Mouse (Mus musculus) brain, embryonic 18.5 days (tissue): Measurements from ENCODE around the gene Zdhhc14.

Experiments
- DNase-seq: peaks from one replicate; pipeline ENCODE4 v3.0.0-alpha.2; 2012; ENCODE audit warnings: low read depth, low spot score

The Zdhhc14 gene

DNA sequence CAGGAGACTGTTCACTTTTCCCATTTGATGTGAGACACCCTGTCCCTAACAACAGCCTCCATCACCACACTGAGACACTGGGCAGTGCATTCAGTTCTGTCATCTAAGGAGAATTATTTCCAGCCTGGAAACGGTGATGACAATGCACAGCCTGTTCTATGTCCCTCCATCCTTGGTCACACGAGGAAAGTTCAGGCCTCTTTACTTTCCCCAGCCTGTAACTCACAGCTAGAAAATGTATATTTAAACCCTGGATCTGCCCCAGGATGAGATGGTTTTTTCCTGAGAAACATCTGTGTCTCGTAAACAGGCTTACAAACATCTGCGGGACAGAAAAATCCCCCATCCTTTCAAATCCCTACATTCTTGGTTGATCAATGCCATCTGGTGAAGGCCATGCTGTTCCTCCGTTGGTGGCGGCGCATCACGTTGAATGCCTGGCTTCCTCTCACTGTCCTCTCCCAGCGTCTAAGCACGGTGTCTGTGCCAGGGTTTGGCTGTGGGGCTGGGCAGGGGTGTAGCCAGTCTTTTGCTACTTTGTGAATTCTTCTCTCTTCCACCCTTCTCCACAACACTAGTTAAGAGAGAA is 231.3 kb downstream of the Zdhhc14 start:
- DNase-seq = no peak

DNA sequence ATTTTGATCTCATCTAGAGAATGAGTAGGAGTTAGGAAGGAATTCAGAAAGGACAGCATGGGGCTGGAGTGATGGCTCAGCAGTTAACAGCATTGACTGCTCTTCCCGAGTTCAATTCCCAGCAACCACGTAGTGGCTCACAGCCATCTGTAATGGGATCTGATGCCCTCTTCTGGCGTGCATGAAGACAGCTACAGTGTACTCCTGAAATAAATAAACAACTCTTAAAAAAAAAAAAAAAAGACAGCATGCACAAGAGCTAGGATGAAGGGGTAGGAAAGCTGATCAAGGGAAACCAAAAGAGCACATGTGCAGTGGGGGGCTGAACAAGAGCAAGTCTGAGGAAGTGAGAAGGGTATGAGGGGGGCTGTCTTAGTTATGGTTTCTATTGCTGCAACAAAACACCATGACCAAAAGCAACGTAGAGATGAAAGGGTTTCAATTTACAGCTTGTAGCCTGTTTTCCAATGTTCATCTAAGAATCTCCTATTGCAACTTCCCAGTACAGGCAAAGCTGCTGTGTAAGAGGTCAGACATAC is 237.3 kb downstream of the Zdhhc14 start:
- DNase-seq = no peak

DNA sequence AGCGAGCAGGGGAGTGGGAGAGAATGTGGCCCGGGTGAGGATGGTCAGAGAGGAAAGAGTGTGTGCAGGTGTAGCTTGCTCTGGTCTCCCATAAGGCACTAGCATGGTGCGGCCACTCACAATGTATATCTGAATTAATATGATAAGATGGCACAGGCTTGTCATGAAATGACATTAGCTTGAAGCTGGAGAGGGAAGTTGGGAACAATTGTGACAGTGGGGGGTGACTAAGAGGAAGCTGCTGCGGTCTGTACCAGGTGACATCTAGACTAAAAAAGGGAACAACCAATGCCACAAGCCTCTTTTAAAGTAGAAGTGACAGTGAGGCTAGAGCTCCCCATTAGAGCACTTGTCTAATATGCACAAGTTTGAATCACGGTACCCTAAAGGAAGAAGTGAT is 238.2 kb downstream of the Zdhhc14 start:
- no peak for DNase-seq

DNA sequence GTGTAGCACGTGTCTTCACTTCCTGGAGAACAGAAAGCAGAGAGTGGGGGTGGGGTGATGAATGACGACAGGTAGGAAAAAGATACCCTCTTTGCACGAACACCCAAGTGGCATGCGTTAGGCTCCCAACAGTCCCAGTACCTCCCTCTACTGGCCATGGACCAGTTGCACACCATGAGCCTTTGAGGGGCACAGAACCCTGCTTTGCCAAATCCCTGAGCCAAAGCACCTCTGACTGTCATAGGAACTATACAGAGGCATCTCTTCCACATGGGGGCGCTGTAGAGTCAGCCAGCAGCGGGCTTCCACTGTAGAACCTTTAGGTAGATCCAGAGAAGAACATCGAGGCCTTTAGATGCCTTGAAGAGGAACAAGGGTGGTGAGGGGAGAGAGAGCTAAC is 241.0 kb downstream of the Zdhhc14 start:
- DNase-seq = no peak

DNA sequence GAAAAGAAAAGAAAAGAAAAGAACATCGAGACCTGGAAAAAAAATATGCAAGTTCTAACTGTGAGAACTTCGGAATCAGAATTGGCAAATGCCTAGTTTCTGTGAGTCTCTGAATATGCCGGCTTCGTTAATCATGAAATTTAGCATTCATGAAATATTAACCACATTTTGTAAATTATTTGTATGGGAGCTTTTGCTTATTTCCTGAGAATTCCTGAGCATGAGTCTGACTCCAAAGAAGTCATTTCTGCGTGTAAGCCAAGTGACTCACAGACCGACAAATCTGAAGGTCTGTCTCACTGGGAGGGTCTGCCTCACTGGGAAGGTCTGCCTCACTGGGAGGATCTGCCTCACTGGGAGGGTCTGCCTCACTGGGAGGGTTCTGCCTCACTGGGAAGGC is 248.7 kb downstream of the Zdhhc14 start:
- DNase-seq = no peak

DNA sequence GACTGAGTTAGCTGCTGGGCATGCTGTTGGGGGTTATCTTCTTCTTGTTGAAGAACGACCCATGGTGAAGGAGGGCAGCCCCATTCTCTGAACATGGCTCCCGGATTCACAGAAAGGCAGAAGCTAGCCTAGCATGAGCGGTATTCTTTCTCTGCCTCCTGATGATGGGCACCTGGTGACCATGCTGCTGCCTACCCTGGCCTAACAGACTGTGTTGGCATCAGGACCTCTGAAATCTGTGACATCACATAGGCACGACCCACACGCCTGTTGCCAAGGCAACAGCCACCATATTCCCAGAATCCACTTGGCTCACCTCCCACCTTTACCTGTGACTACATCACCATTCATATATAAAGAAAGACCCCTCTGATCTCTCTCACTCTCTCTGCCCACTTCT is 251.7 kb downstream of the Zdhhc14 start:
- DNase-seq = no peak

DNA sequence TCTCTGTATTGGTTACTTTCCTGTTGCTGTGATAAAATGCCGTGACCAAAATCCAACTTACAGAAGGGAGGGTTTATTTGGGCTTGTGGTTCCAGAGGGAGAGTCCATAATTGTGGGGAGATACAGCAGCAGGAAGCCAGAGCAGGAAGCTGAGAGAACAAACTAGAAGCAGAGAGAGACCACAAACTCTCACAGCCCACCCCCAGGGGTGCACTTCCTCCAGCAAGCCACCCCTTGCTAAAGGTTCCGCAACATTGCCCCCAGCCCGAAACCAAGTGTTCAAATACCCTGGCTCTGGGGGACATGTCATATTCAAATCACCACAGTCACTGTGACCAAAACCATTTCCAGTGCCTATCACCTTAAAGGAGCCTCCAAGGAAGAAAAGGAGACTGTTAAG is 254.0 kb downstream of the Zdhhc14 start:
- no peak for DNase-seq

DNA sequence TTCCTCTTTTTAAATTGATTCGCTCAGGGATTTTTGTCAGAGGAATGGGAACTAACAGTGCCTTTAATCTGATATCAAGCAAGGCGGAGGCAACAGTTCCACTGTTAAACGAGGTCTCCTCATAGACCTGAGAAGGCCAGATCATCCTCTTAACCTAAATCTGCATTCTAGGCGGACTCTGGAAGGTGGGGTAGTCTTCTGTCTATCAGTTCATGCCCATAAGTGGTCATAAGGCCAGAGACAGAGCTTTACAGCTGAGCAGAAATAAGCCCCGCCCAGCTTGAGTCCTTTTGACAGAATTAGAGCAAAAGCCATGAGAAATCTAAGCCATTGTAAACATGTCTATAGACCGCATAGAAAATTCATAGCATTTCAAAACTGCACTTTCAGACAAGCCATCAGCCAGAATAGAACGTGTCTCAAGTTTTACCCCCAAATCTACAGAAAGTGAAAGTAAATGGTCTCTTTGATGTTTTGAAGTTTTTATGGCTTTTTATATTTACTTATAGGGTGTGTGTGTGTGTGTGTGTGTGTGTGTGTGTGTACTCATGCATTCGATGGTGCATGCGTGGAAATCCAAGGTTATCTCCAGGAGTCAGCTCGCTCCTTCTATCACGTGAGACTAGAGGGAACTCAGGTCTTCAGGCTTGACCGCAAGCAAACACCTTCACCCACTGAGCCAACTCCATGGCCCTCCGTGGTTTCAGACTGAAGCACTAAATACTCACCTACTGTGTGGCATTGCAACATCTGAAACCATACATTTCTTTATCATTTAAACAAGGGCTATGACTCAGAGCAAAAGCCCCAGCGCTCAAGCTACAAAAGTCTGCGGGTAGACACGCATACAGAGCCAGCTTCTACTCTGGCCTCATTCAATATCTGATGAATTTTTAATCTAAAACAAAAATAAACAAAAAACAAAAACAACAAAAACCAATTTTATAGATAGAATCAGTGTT is 255.5 kb downstream of the Zdhhc14 start:
- DNase-seq = no peak

DNA sequence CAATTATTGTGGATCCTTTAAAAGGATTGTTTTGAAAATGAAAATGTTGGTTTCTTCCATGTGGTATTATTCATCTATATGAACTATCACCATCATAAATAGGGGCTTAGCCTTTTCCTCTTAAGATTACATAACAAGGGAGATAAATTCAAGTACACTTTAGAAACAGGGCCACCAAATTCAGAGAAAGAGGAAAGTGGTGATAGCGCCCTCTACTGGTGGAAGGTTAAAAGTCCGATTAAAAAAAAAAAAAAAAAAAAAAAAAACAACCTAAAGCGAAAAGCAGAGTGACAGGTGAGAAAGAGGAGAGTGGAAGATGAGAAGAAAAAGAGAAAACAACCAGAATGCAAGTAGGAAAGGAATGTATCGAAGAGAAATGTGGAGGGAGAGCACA is 256.1 kb downstream of the Zdhhc14 start:
- no peak for DNase-seq

DNA sequence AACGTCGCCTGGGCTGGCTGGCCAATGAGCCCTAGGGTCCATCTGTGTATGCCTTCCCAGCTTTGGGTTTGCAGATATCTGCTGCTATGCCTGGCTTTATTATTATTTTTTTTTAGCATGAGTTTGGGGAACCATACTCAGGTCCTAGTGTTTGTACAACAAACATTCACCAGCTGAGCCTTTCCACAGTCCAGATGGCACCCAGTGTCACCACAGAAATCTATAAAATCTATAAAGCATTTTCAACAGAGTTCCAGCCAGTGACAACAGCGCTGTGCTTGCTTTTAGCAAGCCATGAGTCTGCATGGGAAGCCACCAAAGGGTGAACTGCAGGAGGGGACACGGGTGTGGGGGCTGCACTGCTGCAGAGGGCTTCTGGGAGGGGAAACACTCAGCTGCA is 257.9 kb downstream of the Zdhhc14 start:
- no peak for DNase-seq

DNA sequence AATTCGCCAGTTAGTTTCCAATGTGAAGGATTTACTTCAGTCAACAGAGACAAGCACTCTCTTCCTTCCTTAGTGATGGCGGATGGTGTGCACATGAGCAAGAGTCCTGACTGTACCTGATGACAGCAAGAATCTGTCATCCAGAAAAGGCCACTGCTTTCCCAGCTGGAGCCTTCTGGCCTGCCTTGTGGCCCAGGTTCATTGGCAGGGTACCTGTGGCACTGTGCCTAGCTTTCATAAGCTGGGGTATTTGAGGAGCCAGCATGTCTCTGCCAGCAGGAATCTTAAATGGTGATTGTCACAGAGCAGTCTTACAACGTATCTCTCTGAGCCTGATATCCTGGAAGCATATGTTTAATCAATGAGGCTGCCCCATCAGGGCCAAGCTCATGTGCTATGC is 258.7 kb downstream of the Zdhhc14 start:
- DNase-seq = no peak

DNA sequence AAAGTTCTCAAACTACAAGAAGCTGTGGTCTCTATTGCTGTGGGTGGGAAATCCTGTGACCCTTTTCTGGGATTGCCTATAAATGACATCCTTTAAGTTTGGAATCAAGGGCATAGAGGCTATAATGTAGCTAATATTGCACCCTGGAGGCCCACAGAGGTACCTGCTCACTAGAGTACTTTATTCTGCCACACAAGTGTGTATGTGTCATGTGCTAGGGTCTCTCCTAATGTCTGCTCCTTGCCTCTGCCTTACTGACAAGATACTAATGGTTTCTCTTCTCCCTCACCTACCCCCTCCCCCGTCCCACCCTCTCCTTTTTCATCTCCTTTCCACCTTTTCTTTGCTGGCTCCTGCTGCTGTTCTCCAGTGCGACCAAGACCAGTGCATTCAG is 260.0 kb downstream of the Zdhhc14 start:
- DNase-seq = no peak

DNA sequence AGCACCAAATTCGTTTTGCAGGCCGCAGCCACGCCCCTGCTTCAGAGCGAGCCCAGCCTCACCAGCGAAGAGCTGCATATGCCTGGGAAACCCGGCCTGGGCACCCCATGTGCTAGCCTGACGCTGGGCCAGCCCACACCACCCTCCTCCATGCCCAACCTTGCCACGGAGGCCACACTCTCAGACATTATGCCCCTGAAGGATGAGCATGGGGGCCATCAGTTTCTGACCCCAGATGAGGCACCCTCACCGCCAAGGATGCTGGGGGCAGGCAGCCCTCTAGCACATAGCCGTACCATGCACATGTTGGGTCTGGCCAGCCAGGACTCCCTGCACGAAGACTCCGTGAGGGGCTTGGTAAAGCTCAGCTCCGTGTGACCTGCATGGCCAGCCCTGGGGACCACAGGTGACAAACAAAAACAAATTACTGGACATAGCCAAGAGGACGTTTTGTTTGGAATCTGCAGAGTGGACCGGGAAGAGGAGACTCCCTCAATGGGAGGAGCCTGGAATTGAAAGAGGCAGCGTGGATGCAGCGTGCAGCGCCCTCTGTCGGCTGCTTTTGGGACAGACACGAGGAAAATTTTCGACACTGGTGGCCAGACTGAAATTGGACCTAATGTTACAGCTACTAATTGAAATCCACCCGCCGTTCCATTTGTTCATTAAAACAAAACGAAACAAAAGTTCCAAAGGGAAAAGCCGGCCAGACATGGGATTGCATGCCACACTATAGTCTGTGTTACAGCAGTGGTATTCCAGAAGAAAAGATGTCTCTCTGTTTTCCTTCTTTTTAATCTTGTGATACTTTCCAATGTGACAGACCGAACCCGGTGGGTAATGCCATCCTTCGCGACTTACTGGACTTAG is 260.6 kb downstream of the Zdhhc14 start:
- peak; percentile 58 for DNase-seq

DNA sequence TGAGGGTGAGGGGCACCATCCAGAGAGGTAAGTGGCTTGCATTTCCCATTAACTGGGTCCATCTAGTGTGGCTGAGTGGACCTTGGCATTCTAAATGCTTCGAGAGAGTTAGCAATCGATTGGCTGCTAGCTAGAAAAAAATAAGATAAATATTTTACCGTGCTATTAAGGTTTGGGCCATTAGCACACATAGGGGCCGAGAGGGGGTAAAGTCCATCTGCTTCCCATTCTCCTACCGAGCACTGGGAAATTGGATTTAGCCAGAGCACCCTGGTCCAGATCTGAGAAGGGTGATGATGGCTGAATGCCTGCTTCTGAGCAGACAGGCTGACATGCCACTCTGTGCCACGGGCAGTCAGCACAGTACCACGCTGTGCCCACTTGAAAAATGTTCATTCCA is 263.1 kb downstream of the Zdhhc14 start:
- no peak for DNase-seq

DNA sequence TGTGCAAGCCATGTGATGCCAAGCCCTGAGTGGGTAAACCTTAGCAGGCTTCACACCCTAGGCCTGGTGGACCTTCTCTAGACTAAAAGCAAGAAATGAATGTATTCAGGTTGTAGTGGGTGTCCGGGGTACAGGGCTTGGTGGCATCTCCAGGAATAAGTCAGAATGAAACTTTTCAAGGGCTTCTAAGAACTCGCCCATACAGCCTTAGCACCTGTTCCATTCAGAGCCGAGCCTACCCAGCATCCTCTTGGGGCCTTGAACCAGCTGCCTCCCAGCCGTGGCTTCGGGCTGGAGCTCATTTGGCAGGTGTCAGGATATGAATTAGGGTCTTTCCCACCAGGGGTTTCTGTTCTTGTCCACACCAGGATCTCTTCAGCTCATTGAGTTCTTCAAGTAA is 263.7 kb downstream of the Zdhhc14 start:
- no peak for DNase-seq

DNA sequence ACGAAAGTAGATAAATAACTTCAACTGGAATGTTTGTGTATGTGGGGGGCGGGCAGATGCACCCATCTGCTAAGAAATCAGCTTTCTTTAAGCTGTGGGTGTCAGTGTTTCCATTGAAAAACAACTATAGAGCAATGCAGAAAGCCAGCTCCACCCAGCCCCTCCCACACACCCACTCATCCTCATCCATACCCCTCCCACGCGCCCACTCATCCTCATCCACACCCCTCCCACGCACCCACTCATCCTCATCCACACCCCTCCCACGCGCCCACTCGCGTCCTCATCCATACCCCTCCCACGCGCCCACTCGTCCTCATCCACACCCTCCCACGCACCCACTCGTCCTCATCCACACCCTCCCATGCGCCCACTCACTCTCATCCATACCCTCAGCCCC is 264.5 kb downstream of the Zdhhc14 start:
- no peak for DNase-seq

DNA sequence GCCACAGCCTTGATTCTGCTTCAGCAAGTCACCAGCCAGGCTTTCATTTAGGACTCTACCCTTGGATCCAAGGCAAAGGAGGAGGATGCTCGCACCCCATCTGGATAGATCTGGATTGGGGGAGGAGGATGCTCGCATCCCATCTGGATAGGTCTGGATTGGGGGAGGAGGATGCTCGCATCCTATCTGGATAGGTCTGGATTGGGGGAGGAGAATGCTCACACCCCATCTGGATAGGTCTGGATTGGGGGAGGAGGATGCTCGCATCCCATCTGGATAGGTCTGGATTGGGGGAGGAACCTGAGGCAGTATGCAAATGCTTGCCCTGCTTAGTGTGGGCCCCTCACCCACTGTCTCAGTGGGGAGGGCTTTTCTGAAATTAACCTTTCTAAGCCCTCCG is 271.4 kb downstream of the Zdhhc14 start:
- DNase-seq = no peak

DNA sequence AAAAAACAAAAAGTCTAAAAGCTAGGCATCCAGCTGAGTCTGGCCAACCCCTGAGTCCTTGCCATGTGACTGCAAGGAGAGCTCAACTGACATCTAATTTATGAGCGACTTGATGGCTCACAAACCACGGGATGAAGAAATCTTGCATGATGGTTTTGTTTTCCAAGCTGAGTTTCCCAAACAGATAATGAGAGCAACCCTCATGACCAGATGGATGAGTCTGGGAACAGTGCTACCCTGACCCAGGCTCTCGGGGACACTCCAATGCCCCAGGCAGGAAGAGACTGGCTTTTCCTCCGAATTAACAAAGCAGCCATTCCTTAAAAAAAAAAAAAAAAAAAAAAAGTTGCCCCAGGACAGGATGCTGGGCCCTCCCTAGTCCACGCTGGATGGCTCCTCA is 271.9 kb downstream of the Zdhhc14 start:
- DNase-seq = no peak

DNA sequence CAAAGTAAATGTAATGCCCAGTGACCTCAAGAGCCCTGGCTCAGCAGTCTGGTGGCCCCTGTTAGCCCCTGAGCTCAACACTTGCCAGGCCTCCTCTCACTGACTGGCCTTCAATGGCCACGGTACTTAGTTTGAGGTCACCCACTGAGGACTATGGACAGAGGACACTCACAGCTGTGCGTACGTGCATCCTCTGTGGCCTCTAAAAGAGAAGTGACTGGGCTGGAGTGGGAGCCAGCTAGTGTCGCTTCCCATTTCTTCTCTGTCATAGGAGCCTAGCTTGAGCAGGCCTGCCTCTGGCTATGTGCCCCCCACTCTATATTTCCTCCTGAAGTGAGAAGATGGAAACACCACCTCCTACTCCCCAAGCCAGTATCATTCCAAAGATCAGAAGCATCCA is 273.4 kb downstream of the Zdhhc14 start:
- no peak for DNase-seq

DNA sequence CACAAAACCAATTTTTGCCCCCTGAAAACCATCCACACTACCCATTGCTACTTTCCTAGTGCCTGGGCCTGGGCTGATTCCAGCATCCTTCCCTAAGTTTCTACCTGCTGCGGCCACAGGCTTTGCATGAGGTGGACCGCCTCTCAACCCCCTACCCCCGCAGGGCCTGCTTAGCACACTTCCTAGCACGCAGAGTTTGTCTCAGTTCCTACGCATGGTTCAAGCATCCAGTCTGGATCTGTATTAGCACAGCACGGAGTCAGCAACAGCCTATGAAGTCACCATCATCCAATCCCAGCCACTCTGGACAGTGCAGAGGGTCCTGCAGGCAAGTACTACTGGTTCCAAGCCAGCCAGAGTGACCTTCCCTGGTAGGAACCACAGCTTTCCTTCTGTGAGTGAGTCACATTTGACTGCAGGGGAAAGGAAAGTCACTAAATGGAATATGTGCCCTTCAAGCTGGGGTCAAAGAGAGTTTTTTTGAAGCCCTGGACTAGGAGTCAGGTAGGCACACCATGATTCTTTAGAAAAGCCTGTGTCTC is 275.9 kb downstream of the Zdhhc14 start:
- DNase-seq = no peak

DNA sequence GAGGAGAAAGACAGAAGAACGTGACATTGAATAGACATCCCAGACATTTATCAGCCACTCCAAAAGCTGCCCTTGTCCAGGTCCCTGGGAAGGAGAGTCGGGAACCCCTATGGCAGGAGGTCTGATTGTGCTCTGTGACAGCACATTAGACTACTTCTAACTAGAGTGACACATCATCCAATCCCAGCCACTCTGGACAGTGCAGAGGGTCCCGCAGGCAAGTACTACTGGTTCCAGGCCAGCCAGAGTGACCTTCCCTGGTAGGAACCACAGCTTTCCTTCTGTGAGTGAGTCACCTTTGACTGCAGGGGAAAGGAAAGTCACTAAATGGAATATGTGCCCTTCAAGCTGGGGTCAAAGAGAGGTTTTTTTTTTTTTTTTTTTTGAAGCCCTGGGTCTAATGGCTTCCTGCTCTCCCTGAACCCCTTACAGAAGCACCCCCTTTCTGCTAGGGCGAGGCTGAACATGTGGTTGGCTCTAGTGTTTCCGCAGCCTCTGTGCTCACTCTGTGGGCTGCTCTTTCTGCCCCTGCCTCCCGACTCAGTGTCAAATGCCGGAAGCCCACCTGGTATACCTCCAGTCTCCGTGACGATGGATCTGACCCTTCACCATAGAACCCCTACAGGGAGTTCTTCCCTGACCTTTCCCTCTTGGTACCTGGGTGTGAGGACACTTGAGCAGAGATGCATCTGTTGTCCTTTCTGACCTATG is 276.6 kb downstream of the Zdhhc14 start:
- DNase-seq = no peak
